Mouse (Mus musculus): ENCODE results near the gene Zfp106. TPM values are rescaled to one million over a fixed set of nuclear protein-coding genes. Genes with fewer than 3 reads are reported as not detected.

Zfp106 gene
- polyA plus RNA-seq, 1 experiment from 2014 or later, result 101 TPM

- POLR2A ChIA-PET, result no interaction called here
- CTCF ChIA-PET, result no interaction called here
- in situ Hi-C loops (cut with MboI; ENCODE audit: low pct_unique_long_range_greater_than_20kb), result no loop called here
- no peak for TF ChIP-seq CTCF (IDR thresholded peaks at IDR 0.05)
- DNase-seq (ENCODE audit: low read depth, low spot score) (peak; percentile 15), ATAC-seq (no peak)
- H3K27me3 ChIP-seq, result no peaks in the 10 kb centered on the region
Measured at GRCm38 (mm10) chr2:120502605-120502990, 61.0 kb downstream of the Zfp106 start.

- ChIA-PET CTCF (no interaction called here), POLR2A (no interaction called here)
- TF ChIP-seq CTCF (IDR thresholded peaks at IDR 0.05), result no peak
- DNase-seq (ENCODE audit: low read depth, low spot score), result no peak
- H3K27me3 ChIP-seq, result no peaks in the 10 kb centered on the region
- ATAC-seq, result no peak
- in situ Hi-C loops (cut with MboI; ENCODE audit: low pct_unique_long_range_greater_than_20kb), result no loop called here
Measured at GRCm38 (mm10) chr2:120501931-120502604, 61.6 kb downstream of the Zfp106 start.

GRCm38 (mm10) chr2:120501136-120501918 lies 62.3 kb downstream of the Zfp106 start:
- no peak for TF ChIP-seq CTCF (IDR thresholded peaks at IDR 0.05)
- DNase-seq (ENCODE audit: low read depth, low spot score), result no peak
- no peaks in the 10 kb centered on the region for H3K27me3 ChIP-seq
- no peak for ATAC-seq
- in situ Hi-C loops (cut with MboI; ENCODE audit: low pct_unique_long_range_greater_than_20kb), result no loop called here
- POLR2A ChIA-PET, result interaction anchor here (0.7 kb wide), 1 partner anchor 9 kb away, joined by 4 read pairs; no protein-coding TSS in a partner anchor
- CTCF ChIA-PET, result interaction anchor here (1.3 kb wide), 1 partner anchor 23 kb away, joined by 4 read pairs; no protein-coding TSS in a partner anchor

GRCm38 (mm10) chr2:120499971-120500471 lies 63.6 kb downstream of the Zfp106 start:
- ATAC-seq, result no peak
- POLR2A ChIA-PET, result no interaction called here

GRCm38 (mm10) chr2:120496511-120496910 lies 67.1 kb downstream of the Zfp106 start:
- no peak for ATAC-seq
- CTCF ChIA-PET, result no interaction called here

More at GRCm38 (mm10) chr2:120499971-120500471, 63.6 kb downstream of the Zfp106 start:
- CTCF ChIA-PET, result interaction anchor here (1.3 kb wide), 1 partner anchor 22 kb away, joined by 4 read pairs; no protein-coding TSS in a partner anchor
- H3K27me3 ChIP-seq, result no peaks in the 10 kb centered on the region
- DNase-seq (ENCODE audit: low read depth, low spot score), result no peak
- TF ChIP-seq CTCF (IDR thresholded peaks at IDR 0.05), result no peak
- in situ Hi-C loops (cut with MboI; ENCODE audit: low pct_unique_long_range_greater_than_20kb), result no loop called here

GRCm38 (mm10) chr2:120493254-120493653 lies 70.4 kb downstream of the Zfp106 start:
- CTCF ChIA-PET, result no interaction called here
- POLR2A ChIA-PET, result no interaction called here
- no peak for ATAC-seq

More at GRCm38 (mm10) chr2:120496511-120496910, 67.1 kb downstream of the Zfp106 start:
- DNase-seq (ENCODE audit: low read depth, low spot score), result no peak
- TF ChIP-seq CTCF (IDR thresholded peaks at IDR 0.05), result no peak
- POLR2A ChIA-PET, result no interaction called here
- H3K27me3 ChIP-seq, result no peaks in the 10 kb centered on the region
- in situ Hi-C loops (cut with MboI; ENCODE audit: low pct_unique_long_range_greater_than_20kb), result no loop called here

GRCm38 (mm10) chr2:120484241-120484640 lies 79.4 kb downstream of the Zfp106 start:
- in situ Hi-C loops (cut with MboI; ENCODE audit: low pct_unique_long_range_greater_than_20kb), result no loop called here
- no peaks in the 10 kb centered on the region for H3K27me3 ChIP-seq
- TF ChIP-seq CTCF (IDR thresholded peaks at IDR 0.05), result no peak
- POLR2A ChIA-PET, result no interaction called here
- DNase-seq (ENCODE audit: low read depth, low spot score), result no peak
- CTCF ChIA-PET, result no interaction called here
- no peak for ATAC-seq

More at GRCm38 (mm10) chr2:120493254-120493653, 70.4 kb downstream of the Zfp106 start:
- H3K27me3 ChIP-seq, result no peaks in the 10 kb centered on the region
- no peak for DNase-seq (ENCODE audit: low read depth, low spot score)
- TF ChIP-seq CTCF (IDR thresholded peaks at IDR 0.05), result no peak
- in situ Hi-C loops (cut with MboI; ENCODE audit: low pct_unique_long_range_greater_than_20kb), result no loop called here

- in situ Hi-C loops (cut with MboI; ENCODE audit: low pct_unique_long_range_greater_than_20kb), result no loop called here
- POLR2A ChIA-PET, result no interaction called here
- TF ChIP-seq CTCF (IDR thresholded peaks at IDR 0.05), result no peak
- CTCF ChIA-PET, result interaction anchor here (0.8 kb wide), 1 partner anchor 189 kb away, joined by 3 read pairs; no protein-coding TSS in a partner anchor
- H3K27me3 ChIP-seq, result no peaks in the 10 kb centered on the region
- ATAC-seq, result no peak
- no peak for DNase-seq (ENCODE audit: low read depth, low spot score)
Measured at GRCm38 (mm10) chr2:120482506-120483389, 80.9 kb downstream of the Zfp106 start.

- POLR2A ChIA-PET, result no interaction called here
- DNase-seq (ENCODE audit: low read depth, low spot score) (no peak), ATAC-seq (no peak)
- TF ChIP-seq CTCF (IDR thresholded peaks at IDR 0.05), result no peak
- CTCF ChIA-PET, result no interaction called here
- in situ Hi-C loops (cut with MboI; ENCODE audit: low pct_unique_long_range_greater_than_20kb), result no loop called here
- H3K27me3 ChIP-seq, result no peaks in the 10 kb centered on the region
Measured at GRCm38 (mm10) chr2:120481921-120482320, 81.7 kb downstream of the Zfp106 start.

GRCm38 (mm10) chr2:120478600-120478999 lies 85.0 kb downstream of the Zfp106 start:
- CTCF ChIA-PET, result interaction anchor here (0.6 to 1.9 kb wide), 13 partner anchors 9 to 388 kb away, joined by 3 to 18 read pairs (median 4); no protein-coding TSS in a partner anchor
- TF ChIP-seq CTCF (IDR thresholded peaks at IDR 0.05), result peak; percentile 79
- no peaks in the 10 kb centered on the region for H3K27me3 ChIP-seq
- in situ Hi-C loops (cut with MboI; ENCODE audit: low pct_unique_long_range_greater_than_20kb), result loop anchor here (10.0 kb wide), 1 partner anchor 386 kb away; no protein-coding TSS in a partner anchor
- POLR2A ChIA-PET, result no interaction called here
- peak; percentile 39 for DNase-seq (ENCODE audit: low read depth, low spot score)
- peak; percentile 39 for ATAC-seq
